Mouse (Mus musculus) mesoderm, embryonic 11.5 days (tissue): ENCODE measurements around the gene Stkld1.

Experiments used
- DNase-seq: peaks from one replicate; pipeline ENCODE4 v3.0.0-alpha.2; 2012; ENCODE audit warnings: low read depth, low spot score

The Stkld1 gene

DNA sequence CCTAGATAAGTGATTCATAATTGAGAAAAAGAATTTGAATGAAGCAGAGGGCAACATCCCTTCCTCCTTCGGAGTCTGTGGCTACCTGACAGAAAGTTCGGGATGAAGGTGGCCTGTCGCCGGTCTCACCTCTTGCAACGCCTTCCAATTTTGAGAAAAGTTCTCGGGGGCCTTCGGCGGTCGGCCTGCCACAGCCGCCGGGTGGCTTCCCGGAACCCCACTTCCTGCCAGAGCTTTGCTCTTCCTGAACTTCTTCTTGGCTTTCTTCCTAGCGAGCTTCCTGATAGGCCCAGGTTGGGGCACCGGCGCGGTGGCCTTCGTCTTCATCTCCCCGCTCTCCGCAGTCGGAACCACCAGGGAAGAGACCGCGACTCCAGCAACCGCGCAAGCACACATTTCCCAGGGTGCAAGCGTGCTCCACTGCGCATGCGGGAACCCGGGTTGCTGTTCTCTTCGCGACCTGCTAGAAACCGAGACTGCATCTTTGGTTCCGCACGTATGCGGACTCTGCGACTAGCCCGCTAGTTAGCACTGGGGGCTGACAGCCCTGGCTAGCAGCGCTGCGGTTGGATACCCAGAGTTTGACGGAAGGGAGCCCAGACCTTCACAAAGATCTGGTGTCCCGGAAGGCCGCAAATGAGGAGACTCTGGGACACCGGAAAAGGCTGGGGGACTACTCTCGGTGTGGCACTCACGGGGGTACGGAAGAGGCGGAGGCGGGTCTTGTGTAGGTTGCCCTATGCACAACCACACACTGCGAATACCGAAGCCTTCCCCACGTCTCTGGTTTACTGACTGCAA is 30.3 kb downstream of the Stkld1 start, which contains the start of gene Rexo4:
Gene Rexo4 (minus strand): TSS at position 464 of the 801 bp plus-strand sequence.
- DNase-seq: peak; percentile 96

DNA sequence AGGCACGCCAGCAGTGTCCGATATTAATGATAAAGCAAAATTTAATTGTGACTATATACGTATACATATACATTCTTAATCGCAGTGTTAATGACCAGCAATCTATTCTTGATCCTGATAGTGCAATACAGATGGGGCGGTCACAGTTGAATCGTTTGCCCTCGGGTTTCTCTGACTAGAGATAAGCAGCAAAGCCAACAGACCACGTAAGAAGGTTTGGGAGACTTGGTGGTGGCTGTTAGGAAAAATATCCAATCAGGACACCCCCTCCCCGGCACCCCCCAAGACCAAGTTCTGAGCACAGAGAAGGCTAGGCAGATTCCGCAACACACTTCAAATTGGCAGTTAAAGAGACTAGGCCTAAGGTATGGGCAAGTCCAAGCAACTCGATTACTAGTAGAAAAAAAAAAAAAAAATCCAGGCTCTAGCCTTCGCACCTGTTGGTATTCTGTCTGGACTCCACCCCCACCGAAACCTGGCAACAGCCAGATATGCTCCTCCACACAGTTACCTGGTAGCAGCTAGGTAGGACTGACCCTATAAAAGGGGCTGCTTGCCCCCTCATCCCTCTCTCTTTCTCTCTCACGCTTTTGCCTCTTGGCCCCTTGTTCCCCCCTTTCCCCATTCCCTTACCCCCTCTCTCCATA is 31.0 kb downstream of the Stkld1 start:
- DNase-seq: no peak

DNA sequence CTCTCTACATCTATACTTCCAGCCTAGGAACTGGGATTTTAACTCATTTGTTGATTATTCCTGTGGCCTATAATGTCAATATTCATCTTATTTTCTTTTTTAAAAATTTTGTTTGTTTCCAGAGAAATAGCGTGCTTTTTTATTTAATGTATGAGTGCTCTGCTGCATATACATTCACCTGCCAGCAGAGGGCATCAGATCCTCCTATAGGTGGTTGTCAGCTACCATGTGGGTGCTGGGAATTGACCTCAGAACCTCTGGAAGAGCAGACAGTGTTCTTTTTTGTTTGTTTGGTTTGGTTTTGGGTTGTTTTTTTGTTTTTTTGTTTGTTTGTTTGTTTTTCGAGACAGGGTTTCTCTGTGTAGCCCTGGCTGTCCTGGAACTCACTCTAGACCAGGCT is 33.4 kb downstream of the Stkld1 start:
- DNase-seq: no peak

DNA sequence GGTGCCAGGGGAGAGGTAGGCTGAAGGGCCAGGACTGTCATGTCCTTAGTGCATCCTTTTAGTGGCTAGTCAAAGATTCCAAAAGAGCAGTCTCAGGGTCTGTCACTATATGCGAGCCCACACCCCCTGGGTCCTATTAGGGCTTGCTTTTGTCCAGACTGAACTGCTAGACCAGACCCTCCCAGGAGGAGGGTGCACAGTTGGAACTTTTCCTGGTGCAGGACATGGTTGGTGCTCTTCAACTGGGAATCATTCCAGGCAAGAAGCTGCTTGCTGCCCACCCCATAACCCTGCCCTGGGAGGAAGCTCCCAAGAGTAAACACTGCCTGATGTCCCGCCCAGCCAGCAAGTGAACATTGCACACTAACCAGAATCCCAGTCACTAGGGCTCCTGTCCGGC is 39.3 kb downstream of the Stkld1 start, which contains the start of gene Adamts13:
Gene Adamts13 (plus strand): TSS at position 301 of the 400 bp plus-strand sequence.
- no peak for DNase-seq

DNA sequence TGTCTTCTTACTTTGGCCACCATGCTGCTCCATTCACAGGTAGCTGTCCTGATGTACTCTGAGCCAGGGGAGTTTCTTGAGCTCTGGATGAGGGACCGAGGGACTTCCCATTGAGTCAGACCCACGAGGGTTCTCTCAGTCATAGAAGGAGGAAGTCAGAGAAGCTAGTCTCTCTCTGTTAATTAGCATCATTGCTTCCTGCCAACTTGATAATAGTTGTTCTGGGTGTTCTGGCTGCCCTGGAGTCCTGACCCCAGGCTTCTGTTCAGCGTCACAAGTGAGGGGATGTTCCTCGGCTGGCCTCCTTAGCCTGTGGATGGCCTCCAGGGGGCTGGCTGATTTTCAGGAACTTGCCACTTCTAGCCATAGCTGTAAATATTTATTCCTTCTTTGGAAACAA is 40.1 kb downstream of the Stkld1 start:
- DNase-seq: no peak

DNA sequence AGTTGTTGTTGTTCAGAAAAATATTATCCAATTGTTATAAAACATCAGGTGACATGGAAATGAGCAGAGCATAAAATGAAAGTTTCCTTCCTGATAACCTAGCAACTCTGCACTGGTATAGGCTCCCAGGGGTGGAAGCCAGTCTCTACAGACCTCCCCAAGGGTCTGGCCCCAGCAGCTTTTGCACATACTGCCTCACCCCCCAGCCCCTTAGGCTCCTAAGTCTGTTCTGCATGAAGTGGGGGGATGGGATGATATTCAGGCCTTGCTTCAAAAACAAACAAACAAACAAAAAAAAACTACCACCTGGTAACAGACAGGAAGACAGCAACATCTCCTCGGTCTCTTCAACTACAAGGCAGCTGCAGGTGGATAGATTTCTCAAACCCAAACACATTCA is 46.5 kb downstream of the Stkld1 start:
- DNase-seq: no peak

DNA sequence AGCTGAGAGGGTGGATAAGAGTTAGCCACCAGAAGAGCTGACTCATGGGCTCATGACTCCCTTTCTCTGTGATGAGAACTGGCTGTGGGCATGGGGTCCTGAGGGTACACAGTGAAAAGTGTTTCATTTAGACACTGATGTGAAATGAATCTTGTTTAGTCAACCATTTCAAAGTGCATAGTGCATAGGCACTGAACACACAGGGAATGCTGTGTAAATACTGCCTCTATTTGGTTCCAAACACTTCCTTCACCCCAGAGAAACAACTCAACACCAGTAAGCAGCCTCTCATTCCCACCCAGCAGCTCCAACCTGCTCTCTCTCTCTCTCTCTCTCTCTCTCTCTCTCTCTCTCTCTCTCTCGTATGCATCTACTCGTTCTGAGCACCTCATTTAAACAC is 50.3 kb downstream of the Stkld1 start:
- DNase-seq: no peak

DNA sequence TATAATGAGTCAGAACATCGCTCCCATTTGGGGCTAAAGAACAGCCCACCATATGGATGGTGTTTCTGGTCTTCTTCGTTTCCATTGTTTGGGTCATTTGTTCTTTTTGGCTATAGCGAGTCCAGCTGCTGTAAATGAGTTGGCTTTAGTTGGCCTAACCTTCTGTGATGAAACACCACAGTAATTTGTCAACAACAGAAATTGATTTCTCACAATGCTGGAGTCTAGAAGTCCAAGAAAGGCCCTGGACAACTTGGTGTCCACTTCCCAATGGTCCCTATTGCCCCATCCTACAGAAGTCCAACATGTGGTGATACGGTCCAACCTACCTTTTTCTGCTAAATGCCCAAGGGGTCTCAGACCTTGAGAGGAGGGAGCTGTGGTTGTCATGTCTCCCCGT is 50.8 kb downstream of the Stkld1 start:
- DNase-seq: no peak

DNA sequence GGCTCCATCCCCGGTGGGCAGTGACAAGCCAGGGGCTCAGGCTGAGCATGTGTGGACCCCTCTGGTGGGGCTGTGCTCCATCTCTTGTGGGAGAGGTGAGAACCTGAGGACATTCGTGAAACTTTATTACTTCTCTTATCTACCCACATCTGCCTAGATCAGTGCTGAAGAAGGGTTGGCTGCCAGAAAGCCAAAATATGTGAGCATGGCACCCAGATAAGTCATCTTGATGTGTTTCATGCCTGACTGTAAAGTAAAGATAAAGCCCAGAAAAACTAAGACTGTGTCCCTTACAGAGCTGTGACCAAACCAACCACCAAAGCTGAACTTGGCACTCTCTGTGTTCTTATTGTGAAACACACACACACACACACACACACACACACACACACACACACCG is 60.1 kb downstream of the Stkld1 start:
- DNase-seq: no peak

DNA sequence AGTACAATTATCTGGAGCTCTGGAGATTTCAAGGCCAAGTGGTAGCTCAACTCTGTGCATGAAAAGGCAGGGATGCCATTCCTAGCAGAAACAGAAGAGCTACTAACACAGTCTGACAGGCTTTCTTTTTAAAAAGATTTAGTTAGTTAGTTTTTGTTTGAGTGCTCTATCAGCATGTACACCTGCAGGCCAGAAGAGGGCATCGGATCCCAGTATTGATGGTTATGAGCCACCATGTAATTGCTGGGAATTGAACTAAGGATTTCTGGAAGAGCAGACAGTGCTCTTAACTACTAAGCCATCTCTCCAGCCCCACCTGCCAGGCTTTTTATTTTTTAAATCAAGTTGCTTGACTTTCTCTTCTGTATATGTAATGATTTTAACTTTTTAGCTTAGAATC is 63.7 kb downstream of the Stkld1 start:
- DNase-seq: no peak

DNA sequence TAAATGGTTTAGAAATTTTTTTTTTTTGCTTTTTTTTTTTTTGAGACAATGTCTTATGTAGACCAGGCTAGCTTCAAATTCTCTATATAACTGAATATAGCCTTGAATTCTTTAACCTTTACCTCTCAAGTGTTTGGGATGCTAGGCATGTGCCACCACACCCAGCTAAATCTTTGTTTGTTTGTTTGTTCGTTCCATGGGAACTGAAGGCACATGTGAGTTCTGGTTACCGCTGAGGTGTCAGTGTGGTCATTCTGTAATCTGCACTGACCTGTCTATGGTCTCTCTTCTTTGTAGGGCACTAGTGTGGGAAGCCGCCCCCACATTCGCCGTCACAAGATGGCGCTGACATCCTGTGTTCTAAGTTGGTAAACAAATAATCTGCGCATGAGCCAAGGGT is 64.1 kb downstream of the Stkld1 start:
- no peak for DNase-seq
